18 mouse cellular contexts compared by ENCODE assay signal in the genomic region with DNA sequence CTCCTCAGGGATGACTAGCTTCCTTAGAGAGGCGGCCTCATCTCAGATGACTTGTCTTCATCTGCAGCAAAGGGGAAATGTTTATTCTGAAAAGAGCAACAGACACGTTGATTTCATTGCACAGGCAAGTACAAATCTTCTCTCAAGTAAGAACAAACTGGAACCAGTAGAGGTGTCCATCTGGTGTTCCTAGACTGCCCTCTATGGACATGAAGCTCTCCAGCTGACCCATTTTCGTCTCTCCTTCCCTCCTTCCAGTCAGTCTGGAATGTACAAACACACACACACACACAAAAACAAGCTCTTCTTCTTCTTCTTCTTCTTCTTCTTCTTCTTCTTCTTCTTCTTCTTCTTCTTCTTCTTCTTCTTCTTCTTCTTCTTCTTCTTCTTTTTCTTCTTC. TPM values are rescaled to one million over a fixed set of nuclear protein-coding genes. Genes with fewer than 3 reads are reported as not detected.
A peak's percentile ranks its signal among the peaks of the same experiment; 100 is the strongest.
DNase-seq lines count a peak whose midpoint lies in the region; ATAC-seq and TF ChIP-seq lines count a peak whose summit lies in the region.
"Had no signal": no experiment of that assay in that cellular context is flagged by ENCODE, and none has a peak within 500 bp of the region (broad histone marks: within the 10 kb centered on the region; RNA-seq: fewer than 3 reads in every experiment).

No protein-coding gene starts in this region.

- H3K27me3 ChIP-seq in heart, embryonic 11.5 days (ENCODE audit: control insufficient read depth, insufficient read depth, low read length): no peaks in the 10 kb centered on the region
- 0 out of 2 replicates have a peak, but pooled peaks cover 4% of the 10 kb centered on the region for H3K27me3 ChIP-seq in liver, postnatal 0 days (ENCODE audit: insufficient read depth, low read length)
- H3K27me3 ChIP-seq in liver, embryonic 11.5 days (replicated peaks; ENCODE audit: control insufficient read depth, insufficient read depth, low read length): 0 out of 2 replicates have a peak, but pooled peaks cover 2% of the 10 kb centered on the region
- H3K27me3 ChIP-seq in stomach, postnatal 0 days (ENCODE audit: control insufficient read depth, insufficient read depth, low read length): no peaks in the 10 kb centered on the region
- H3K27me3 ChIP-seq: forebrain, embryonic 12.5 days had no signal

- no peak overlapping the region for H3K27ac ChIP-seq in heart, embryonic 11.5 days (ENCODE audit: low read depth, low read length)
- no peak overlapping the region for H3K27ac ChIP-seq in liver, postnatal 0 days (ENCODE audit: low read depth)
- H3K27ac ChIP-seq in liver, embryonic 11.5 days (ENCODE audit: low read depth, low read length): no peak overlapping the region
- no peak overlapping the region for H3K27ac ChIP-seq in stomach, postnatal 0 days (replicated peaks)
- H3K27ac ChIP-seq: forebrain, embryonic 12.5 days; hindbrain, embryonic 10.5 days; limb, embryonic 13.5 days had no signal

- H3K4me3 ChIP-seq in heart, embryonic 11.5 days (ENCODE audit: low read depth, low read length): no peak overlapping the region
- no peak overlapping the region for H3K4me3 ChIP-seq in liver, postnatal 0 days (ENCODE audit: low read depth, low read length)
- no peak overlapping the region for H3K4me3 ChIP-seq in liver, embryonic 11.5 days (ENCODE audit: low read depth, low read length)
- H3K4me3 ChIP-seq in stomach, postnatal 0 days (ENCODE audit: low read depth, low read length): no peak overlapping the region
- H3K4me3 ChIP-seq: forebrain, embryonic 12.5 days; hindbrain, embryonic 10.5 days; limb, embryonic 13.5 days had no signal

- H3K9ac ChIP-seq in heart, embryonic 11.5 days (ENCODE audit: low read depth, low read length): no peak overlapping the region
- no peak overlapping the region for H3K9ac ChIP-seq in liver, postnatal 0 days (replicated peaks)
- no peak overlapping the region for H3K9ac ChIP-seq in liver, embryonic 11.5 days (ENCODE audit: low read depth, low read length)
- H3K9ac ChIP-seq in stomach, postnatal 0 days (ENCODE audit: low read length): no peak overlapping the region
- H3K9ac ChIP-seq: forebrain, embryonic 12.5 days; limb, embryonic 13.5 days had no signal

- H3K9me3 ChIP-seq in heart, embryonic 11.5 days (replicated peaks; ENCODE audit: control insufficient read depth, low read length): no peaks in the 10 kb centered on the region
- no peaks in the 10 kb centered on the region for H3K9me3 ChIP-seq in liver, postnatal 0 days (ENCODE audit: low read length)
- H3K9me3 ChIP-seq in liver, embryonic 11.5 days (ENCODE audit: control insufficient read depth, low read length): no peaks in the 10 kb centered on the region
- no peaks in the 10 kb centered on the region for H3K9me3 ChIP-seq in stomach, postnatal 0 days (ENCODE audit: control insufficient read depth, low read length)
- H3K9me3 ChIP-seq: forebrain, embryonic 12.5 days; hindbrain, embryonic 10.5 days; limb, embryonic 13.5 days had no signal

- TF ChIP-seq EP300 in liver, postnatal 0 days (IDR thresholded peaks at IDR 0.05; ENCODE audit: low read depth): no peak
- no peak for TF ChIP-seq EP300 in stomach, postnatal 0 days (optimal IDR thresholded peaks at IDR 0.05)

- peaks cover 15% of the 10 kb centered on the region; the same call in 1 of the 2 replicates for H3K4me1 ChIP-seq in heart, embryonic 11.5 days (ENCODE audit: control insufficient read depth, insufficient read depth, low read length)
- no peaks in the 10 kb centered on the region for H3K4me1 ChIP-seq in liver, postnatal 0 days (ENCODE audit: insufficient read depth)
- no peaks in the 10 kb centered on the region for H3K4me1 ChIP-seq in liver, embryonic 11.5 days (replicated peaks; ENCODE audit: control insufficient read depth, insufficient read depth, low read length)
- H3K4me1 ChIP-seq in stomach, postnatal 0 days (replicated peaks; ENCODE audit: control insufficient read depth, insufficient read depth): no peaks in the 10 kb centered on the region
- H3K4me1 ChIP-seq: forebrain, embryonic 12.5 days; limb, embryonic 13.5 days had no signal

- DNase-seq in cerebellum, postnatal 14 days: peak; percentile 20 to 22
- no peak for DNase-seq in cerebellum, adult 8-10 months
- DNase-seq in heart, postnatal 4 days: peak; percentile 18
- no peak for DNase-seq in liver, postnatal 0 days
- DNase-seq in liver, embryonic 11.5 days (ENCODE audit: low spot score): no peak
- DNase-seq in stomach, postnatal 0 days (ENCODE audit: low spot score): no peak
- DNase-seq in MN1 (ENCODE audit: low spot score): no peak
- DNase-seq: adrenal gland, adult 8-10 months; heart, adult 11 months; layer of hippocampus, postnatal 36 days; lung, postnatal 14 days; right cerebral cortex, postnatal 25 days; thymus, adult 18-20 months had no signal

- H3K4me2 ChIP-seq in heart, embryonic 11.5 days: no peak overlapping the region
- no peak overlapping the region for H3K4me2 ChIP-seq in liver, postnatal 0 days (ENCODE audit: low read depth, low read length)
- H3K4me2 ChIP-seq in liver, embryonic 11.5 days: no peak overlapping the region
- H3K4me2 ChIP-seq in stomach, postnatal 0 days (replicated peaks; ENCODE audit: low read depth): no peak overlapping the region
- H3K4me2 ChIP-seq: forebrain, embryonic 12.5 days; limb, embryonic 13.5 days had no signal

- 65% methylated on average over 3 of the region's 3 CpGs for WGBS in heart, embryonic 11.5 days (ENCODE audit: insufficient replicate concordance)
- 43% methylated on average over 3 of the region's 3 CpGs for WGBS in liver, postnatal 0 days (ENCODE audit: insufficient replicate concordance)
- WGBS in liver, embryonic 11.5 days: 50% methylated on average over 3 of the region's 3 CpGs
- 50% methylated on average over 3 of the region's 3 CpGs for WGBS in stomach, postnatal 0 days

- TF ChIP-seq CTCF in liver, postnatal 0 days (IDR thresholded peaks at IDR 0.05; ENCODE audit: low read depth): peak; percentile 42
- peak; percentile 52 for TF ChIP-seq CTCF in stomach, postnatal 0 days (IDR thresholded peaks at IDR 0.05; ENCODE audit: low read depth)

- no peak for ATAC-seq in heart, embryonic 11.5 days (replicated peaks; ENCODE audit: insufficient number of reproducible peaks, low FRiP score, low TSS enrichment)
- ATAC-seq in liver, postnatal 0 days: no peak
- no peak for ATAC-seq in liver, embryonic 11.5 days (replicated peaks; ENCODE audit: low FRiP score)
- ATAC-seq in stomach, postnatal 0 days (ENCODE audit: low FRiP score, low TSS enrichment): no peak
- ATAC-seq: inflammation-experienced regulatory T-cells, adult 6 months had no signal

- H3K36me3 ChIP-seq in heart, embryonic 11.5 days (ENCODE audit: control insufficient read depth, insufficient read depth, low read length): no peaks in the 10 kb centered on the region
- no peaks in the 10 kb centered on the region for H3K36me3 ChIP-seq in liver, postnatal 0 days (replicated peaks; ENCODE audit: insufficient read depth, low read length)
- H3K36me3 ChIP-seq in liver, embryonic 11.5 days (ENCODE audit: control insufficient read depth, insufficient read depth, low read length): no peaks in the 10 kb centered on the region
- H3K36me3 ChIP-seq in stomach, postnatal 0 days (ENCODE audit: control insufficient read depth, insufficient read depth, low read length): no peaks in the 10 kb centered on the region
- H3K36me3 ChIP-seq: forebrain, embryonic 12.5 days; hindbrain, embryonic 10.5 days; limb, embryonic 13.5 days had no signal

RNA-seq across cellular contexts. Expression of a gene that starts 23.6 kb away (rescaled TPM):
- 100 to 1,000 TPM; 659 to 710 TPM for total RNA-seq in heart, postnatal 4 days (2021)
- polyA plus RNA-seq in heart, embryonic 11.5 days (2014; fragmentation: Nextera tagmentation; extraction: Ambion mirVana): 545 and 546 TPM in 2 replicates
- polyA plus RNA-seq in liver, postnatal 0 days (2015; fragmentation: Nextera tagmentation; extraction: Ambion mirVana): 291 TPM in 2 replicates
- polyA plus RNA-seq in liver, embryonic 11.5 days (2014; fragmentation: Nextera tagmentation; extraction: Ambion mirVana): 358 and 377 TPM in 2 replicates
- polyA plus RNA-seq in stomach, postnatal 0 days (2015; fragmentation: Nextera tagmentation; extraction: Ambion mirVana): 392 and 421 TPM in 2 replicates

RNA-seq across cellular contexts. Expression of a gene that starts 23.6 kb away (rescaled TPM):
- total RNA-seq in heart, postnatal 4 days (2021): 10 to 100 TPM; 41.6 to 43.9 TPM
- polyA plus RNA-seq in heart, embryonic 11.5 days (2014; fragmentation: Nextera tagmentation; extraction: Ambion mirVana): 155 and 170 TPM in 2 replicates
- 88.7 and 90.4 TPM in 2 replicates for polyA plus RNA-seq in liver, postnatal 0 days (2015; fragmentation: Nextera tagmentation; extraction: Ambion mirVana)
- polyA plus RNA-seq in liver, embryonic 11.5 days (2014; fragmentation: Nextera tagmentation; extraction: Ambion mirVana): 207 and 211 TPM in 2 replicates
- 124 and 133 TPM in 2 replicates for polyA plus RNA-seq in stomach, postnatal 0 days (2015; fragmentation: Nextera tagmentation; extraction: Ambion mirVana)

Comparison
In these comparisons a context has a peak if more than half of its experiments do, and no peak if none do; other contexts are left out.
1. DNase-seq: peak in cerebellum, postnatal 14 days (2 of 2) and heart, postnatal 4 days (single experiment); none in cerebellum, adult 8-10 months (single experiment), liver, postnatal 0 days (single experiment), liver, embryonic 11.5 days (single experiment), stomach, postnatal 0 days (single experiment) and MN1 (single experiment).